Mouse (Mus musculus) bone marrow, adult 2 months (tissue): ENCODE data around the gene Ciart.

Experiments
- CTCF ChIP-seq: fragments of 200-500 bp; IDR thresholded peaks from 2 replicates; pipeline ENCODE4 v1.5.1; 2011; ENCODE audit warnings: low read length, control low read depth; ENCODE audit not compliant: control insufficient read depth, insufficient read depth
- POLR2A ChIP-seq: fragments of 200-500 bp; IDR thresholded peaks from 2 replicates; pipeline ENCODE4 v1.6.1; 2011; ENCODE audit warnings: low read depth, mild to moderate bottlenecking, control low read depth, low read length, borderline replicate concordance; ENCODE audit not compliant: control insufficient read depth

DNA sequence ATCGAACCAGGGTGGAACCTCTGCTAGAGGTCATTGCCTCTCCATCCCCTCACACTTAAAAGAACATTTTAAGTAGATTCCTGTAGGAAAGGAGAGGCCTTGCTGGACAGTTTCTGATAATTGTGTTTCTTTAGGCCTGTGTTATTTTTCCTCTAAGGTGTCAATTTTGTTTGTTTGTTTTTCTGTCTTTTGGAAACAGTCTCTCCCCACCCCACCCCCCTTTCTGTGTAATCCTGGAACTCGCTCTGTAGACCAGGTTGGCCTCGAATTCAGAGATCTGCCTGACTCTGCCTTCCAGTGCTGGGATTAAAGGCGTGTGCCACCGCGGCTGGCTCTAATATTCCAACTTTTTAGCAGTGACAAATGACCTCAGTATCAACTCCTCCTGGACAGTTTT is 46.2 kb upstream of the Ciart start:
- TF ChIP-seq CTCF (no peak), POLR2A (no peak)
